Mouse (Mus musculus): Measurements from ENCODE around the gene Supt20.
"Not testable (repeated sequence)": the region's sequence is repeated elsewhere in the genome, so short reads cannot be mapped to it uniquely, and the experiment has no call there.

Supt20 gene

DNA sequence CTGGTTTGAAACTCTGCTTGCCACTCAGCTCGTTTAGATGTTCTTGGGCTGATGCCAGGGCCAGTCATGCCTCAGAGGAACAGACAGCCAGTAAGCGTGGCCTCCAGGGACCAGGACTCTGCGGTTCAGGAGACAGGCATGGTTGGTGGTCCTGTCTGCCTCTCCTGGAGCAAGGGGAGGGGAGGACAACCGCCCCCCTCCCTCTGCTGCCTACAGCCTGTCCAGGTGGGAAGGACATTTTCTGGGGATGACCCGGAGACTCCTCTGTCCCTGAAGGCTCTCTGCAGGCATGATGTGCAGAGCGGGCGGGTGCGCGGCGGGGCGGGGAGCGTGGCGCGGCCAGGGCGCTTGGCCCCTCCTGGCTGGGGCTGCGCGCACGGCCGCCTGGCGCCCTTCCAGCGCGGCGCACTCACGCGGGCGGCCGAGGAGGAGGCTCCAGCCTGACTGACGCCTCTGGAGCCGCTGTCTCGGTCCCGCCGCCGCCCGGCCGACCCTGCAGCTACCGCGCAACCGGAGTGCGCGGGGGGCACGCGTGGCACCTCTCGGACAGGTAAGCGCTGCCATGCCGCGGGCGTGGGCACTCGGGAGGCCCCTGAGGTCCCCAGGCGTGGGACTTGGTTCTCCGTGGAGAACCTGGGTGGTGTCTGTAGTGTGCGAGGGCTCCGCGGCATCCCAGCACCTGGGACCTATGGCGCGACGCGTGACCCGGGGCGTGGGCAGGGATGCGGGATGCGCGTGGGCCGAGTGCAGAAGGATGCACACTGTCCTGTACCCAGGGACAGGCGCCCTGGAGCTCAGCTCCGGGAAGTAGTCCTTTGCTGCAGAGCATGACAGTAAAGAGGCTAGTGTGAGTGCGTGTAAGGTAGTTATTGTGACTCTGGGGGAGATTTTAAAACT is 62.8 kb downstream of the Supt20 start, which contains the start of gene Smad9:
Smad9 (plus strand) TSS at position 438 of the 897 bp plus-strand sequence.
- in situ Hi-C loops (cut with MseI, MboI), result no loop called here

DNA sequence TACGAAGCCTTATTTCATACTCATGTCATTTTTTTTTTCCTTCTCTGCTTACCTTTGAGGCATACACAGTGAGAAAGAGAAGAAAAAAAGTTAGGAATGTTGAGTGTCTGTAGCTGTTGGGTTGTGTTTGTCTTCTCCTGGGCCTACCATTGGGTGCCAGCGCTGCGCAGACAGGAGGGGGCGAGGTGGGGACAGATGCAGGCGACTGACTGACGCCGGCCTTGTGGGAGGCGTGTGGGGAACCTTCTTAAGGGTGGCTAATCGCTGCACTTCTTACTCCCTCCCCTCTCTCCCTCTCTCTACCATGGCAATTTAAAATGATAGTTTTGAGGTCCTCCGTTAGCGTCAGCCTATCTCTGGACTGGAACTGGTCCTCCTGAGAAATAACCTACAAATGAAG is 63.5 kb downstream of the Supt20 start:
- in situ Hi-C loops (cut with MseI, MboI), result no loop called here

DNA sequence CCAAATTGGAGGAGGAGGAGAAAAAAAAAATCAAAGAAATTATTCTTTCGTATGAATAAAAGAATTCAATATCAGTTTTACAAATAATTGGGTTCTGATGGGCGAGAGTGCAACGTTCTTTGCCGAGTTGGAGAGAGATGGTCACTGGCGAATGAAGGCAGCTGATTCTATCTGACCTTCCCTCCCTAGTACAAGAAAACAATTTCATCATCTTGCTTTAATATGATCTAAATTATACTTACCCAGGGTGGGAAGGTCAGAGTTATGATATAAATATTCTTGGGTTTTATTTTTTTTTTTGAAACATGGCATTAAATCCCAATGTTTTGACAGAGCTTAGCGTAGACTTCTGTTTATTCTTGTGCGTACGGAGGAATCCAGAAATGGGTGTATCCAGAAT is 64.8 kb downstream of the Supt20 start:
- in situ Hi-C loops (cut with MseI, MboI), result no loop called here

DNA sequence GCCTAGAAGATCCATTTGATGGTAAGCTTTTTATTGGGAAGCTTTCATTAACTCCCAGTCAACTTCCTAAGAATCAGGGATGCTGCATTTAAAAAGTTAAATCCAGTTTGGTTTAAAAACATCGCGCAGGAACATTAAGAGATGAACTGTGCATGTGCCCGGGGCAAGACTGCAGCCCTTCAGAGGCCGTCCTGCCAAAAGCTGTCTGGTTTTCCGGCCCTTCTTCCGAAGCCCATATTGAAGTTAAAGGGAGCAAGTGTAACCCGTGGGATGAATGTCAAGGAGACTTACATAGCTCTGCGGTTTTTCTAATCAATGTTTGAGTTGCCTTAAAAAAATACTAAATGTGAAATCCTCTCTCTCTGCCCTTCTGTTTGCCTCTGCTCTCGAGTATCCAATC is 66.6 kb downstream of the Supt20 start:
- in situ Hi-C loops (cut with MseI, MboI), result no loop called here

DNA sequence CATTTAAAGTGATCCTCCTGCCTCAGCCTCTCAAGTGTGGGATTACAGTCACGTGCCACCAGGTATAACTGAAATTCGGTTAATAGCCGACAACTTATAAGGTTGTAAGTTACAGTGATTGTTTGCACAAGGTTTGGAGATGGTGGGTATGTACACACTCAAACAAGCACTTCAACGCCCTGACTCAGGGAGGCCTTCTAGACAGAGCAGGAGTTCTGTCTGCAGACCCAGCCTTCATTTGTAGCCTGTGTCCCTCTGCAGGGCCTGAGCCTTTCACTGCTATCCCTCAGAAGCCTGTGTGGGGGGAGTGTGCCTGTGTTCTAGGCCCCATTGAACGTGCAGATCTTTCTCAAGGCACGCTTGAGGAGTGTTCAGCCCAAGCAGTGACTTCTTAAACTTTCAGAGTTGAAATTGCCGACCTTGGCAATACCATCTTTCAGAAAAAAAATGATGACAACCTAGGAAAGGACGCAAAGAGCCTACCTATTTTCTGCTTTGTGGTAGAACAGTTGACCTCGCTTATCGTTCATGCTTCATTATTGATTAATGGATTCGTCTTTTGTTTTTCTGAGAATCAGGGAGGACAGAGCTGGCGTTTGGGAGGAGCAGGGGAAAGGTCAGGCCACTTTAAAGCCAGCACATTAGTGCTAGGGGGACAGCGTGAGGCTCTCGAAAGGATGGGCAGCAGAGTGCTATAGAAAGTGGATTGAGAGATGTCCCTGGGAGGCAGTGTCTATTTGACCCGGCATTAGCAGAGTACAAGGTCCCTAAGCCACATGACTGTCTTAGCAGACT is 67.9 kb downstream of the Supt20 start:
- in situ Hi-C loops (cut with MseI, MboI), result no loop called here

DNA sequence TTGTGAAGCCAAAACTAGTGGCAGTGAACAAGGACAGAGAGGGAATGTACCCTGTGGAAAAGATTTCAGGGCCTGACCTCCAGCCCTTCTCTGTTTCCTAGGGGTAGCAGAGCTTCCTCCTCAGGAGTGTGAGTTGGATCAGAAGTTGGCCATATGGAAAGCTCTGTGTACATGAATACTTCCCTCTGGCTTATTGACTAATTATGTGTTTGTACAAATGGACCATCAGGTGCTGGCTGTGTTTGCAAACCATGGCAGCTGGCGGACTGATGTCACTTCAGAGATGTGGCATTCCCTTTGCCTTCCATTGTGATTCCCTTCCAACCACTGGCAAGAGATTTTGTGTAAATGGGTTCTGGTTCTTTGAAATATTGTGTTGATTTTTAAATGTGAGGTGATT is 68.7 kb downstream of the Supt20 start:
- in situ Hi-C loops (cut with MseI, MboI), result no loop called here

DNA sequence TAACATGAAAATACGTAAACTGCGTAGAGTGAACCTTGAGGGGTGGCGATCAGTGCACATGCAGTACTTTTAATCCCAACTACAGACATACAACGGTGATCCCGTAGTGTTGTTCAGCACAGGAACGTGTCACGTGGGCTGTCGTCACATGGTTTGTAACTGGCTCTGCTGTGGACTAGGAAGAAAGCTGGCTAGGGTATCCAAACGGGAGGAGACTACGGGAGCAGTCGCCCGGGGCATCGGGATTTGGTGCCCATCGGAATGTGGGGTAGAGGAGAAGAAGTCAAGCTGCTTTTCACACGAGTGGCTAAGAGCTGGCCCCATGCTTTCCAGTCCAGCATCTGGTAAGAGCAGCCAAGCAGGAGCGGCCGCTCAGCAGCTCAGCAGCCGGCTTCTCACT is 71.8 kb downstream of the Supt20 start:
- in situ Hi-C loops (cut with MseI, MboI), result no loop called here

DNA sequence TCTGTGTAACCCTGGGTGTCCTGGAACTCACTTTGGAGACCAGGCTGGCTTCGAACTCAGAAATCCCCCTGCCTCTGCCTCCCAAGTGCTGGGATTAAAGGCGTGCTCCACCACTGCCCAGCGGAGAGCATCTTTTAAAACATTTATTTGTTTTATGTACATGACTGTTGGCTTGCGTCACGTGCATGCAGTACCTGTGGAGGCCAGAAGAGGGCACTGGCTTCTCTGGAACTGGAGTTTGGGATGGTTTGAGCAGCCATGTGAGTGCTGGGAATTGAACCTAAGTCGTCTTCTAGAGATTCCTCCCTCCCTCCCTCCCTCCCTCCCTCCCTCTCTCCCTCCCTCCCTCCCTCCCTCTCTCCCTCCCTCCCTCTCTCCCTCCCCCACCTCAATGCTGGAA is 72.9 kb downstream of the Supt20 start:
- in situ Hi-C loops (cut with MseI, MboI), result not testable (repeated sequence)

DNA sequence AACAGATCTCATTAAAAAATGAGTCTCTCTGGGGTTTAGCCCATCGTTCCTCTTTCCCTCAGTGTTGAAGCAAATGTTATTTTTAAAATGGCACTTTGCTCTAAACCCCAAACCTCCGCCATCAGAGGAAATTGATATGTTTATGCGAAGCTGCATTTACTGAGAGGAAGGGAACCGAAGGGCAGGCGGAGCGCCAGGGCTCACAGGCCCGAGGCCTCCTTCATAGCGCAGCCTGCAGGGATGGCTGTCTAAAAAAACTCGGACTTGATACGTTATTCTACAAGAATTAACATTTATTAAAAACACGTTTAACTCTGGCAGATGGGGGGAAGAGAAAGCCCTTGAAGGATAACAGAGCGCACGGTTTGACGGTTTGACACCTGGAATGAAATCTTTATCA is 73.4 kb downstream of the Supt20 start:
- in situ Hi-C loops (cut with MseI, MboI), result no loop called here

DNA sequence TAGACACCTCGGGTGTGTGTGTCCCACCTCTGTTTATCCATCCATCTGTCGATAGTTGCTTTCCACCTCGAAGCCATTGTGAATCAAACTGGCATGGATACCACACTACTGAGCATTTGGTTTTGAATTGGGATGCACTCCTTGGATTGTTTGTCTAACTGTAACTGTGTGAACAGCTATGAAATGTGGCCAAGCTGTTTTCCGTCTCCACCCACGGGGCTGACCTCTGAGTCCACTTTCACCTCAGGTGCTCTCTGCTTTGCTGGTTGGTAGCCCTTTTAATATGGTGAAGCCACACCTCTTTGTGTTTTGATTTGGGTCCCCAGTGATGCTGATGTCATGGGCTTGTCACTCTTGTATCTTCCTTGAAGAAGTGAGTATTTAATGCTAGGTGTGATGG is 74.2 kb downstream of the Supt20 start:
- in situ Hi-C loops (cut with MseI, MboI), result no loop called here

DNA sequence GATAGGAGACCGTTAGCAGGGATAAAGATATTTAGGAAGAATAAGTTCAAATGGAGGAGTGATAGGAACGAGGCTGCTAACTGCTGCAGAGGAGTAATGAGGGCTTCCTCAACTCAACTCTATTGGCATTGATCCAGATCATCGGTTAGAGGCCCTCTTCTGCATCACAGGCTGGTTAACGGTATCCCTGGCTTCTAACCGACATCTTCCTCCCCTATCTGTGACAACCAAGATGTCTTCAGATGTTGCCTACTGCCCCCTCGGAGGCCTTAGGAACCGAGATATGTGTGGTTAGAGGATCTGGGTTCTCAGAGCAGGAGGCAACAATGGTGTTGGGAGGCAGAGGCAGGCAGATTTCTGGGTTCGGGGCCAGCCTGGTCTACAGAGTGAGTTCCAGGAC is 76.0 kb downstream of the Supt20 start:
- in situ Hi-C loops (cut with MseI, MboI), result no loop called here

DNA sequence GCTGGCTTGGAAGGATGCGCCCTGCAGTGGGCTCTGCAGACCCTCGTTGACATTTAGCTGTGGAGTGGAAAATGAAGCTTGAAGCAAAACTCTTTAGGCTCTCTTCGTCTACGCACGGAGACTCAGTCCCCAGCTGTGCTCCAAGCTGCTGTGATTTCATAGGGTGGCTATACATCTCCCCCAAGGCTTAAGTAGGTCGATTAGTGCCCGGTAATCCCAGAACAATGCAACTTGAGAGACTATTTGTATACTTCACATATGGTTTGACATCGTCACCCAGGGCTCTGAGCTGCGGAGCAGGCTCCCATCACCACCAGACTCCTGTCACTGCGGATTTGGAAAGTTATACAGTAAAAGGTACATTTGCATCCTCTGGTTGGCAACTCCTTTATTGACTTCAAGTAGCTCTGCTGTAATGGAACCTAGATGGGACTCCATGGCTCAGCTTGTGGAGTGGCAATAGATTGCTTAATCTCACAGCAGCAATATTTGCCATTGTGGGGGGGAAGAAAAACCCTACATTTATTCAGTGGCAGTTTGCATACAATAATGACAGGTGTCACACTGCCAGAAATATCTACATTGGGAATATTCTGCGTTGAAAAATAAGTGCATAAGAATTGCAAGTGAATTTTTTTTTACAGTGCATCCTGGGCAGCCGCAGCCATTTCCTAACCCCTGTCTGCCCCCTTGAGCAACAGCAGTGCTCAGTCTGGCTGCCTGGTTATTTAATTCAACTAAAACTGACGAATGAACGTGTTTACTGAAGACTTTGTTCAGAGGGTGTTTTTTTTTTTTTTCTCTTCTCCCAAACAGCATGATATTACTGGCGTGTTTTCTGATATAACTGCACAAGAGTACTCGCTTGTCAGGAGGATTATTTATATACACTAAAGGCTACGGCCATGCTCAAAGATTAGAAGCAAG is 77.0 kb downstream of the Supt20 start:
- in situ Hi-C loops (cut with MseI, MboI), result no loop called here

DNA sequence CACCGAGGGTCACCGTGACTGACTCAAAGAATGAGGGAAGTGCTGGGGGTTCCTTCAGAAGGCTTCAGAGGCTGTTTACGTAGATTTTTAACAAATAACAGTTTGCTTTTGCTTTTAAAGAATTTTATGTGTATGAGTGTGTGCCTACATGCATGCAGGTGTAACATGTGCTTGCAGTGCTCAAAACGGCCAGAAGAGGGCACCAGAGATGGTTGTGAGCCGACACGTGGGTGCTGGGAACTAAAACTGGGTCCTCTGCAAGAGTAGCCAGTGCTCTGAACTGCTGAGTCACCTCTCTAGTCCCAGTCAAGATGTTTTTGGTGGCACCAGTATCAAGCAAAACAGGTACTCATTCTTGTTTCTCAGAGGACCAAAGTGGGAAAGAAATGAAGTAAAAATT is 81.0 kb downstream of the Supt20 start:
- in situ Hi-C loops (cut with MseI, MboI), result no loop called here

DNA sequence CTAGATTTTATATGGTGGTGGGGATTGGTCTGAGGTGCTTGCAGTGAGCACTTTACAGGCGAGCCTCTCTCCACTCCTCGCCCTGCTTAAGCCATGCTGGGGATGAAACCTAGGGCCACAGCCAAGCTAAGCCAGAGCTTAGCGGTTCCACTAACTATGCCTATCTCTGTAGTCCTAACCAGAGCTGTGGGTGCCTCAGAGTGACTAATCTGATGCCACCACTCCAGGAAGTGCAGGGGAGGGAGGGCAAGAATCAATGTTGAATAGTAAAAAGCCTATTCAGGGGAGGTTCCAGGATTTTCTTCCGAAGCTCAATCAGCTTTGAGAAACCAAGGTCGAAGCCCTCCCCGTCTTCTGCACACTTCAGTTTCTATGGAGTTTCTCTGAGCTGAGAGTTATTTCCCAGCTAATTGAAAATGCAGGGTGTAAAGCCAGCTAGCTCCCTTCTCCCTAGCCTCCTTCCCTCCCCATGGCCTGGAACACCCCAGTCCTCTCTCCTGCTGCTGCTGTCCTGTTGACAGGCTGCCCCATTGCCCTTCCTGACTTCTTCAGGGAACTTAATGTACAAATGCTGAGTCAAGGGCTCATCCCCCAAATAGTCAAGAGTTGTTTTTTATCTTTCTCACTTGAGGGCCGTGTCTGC is 83.5 kb downstream of the Supt20 start:
- in situ Hi-C loops (cut with MseI, MboI), result no loop called here
